Mouse (Mus musculus) gastrocnemius, postnatal 14 days (tissue): ENCODE results near the gene Yars. TPM values are rescaled to one million over a fixed set of nuclear protein-coding genes. Genes with fewer than 3 reads are reported as not detected.

Source experiments
- DNase-seq: peaks from one replicate; pipeline ENCODE4 v3.0.0; 2021; ENCODE audit warnings: mixed read lengths
- intact Hi-C: fragments of 180-260 bp; cut with DNase I; formaldehyde crosslinking; loops from one replicate; pipeline ENCODE4 v1.15.1; 2025; ENCODE audit warnings: low total_unique reads
- total RNA-seq, 2 experiments: library from RNA; stranded (reverse); gene quantifications; 2 replicates each; pipeline ENCODE4 v1.2.3; 2021

Gene Yars
- total RNA-seq, 2 experiments from 2014 or later = 38.6 to 38.9 TPM

GRCm38 (mm10) chr4:129223421-129224281 is 34.1 kb downstream of the Yars start:
- intact Hi-C loops = loop anchor here (10.0 kb wide), 1 partner anchor 221 kb away; the partner anchor contains the start of gene Zbtb8b
- DNase-seq = no peak

- intact Hi-C loops = loop anchor here (10.0 kb wide), 1 partner anchor 219 kb away; the partner anchor contains the start of gene Zbtb8b
- no peak for DNase-seq
Observed at GRCm38 (mm10) chr4:129225315-129225714, 35.8 kb downstream of the Yars start.

GRCm38 (mm10) chr4:129226441-129226963 is 36.9 kb downstream of the Yars start:
- DNase-seq = no peak
- intact Hi-C loops = loop anchor here (10.0 kb wide), 1 partner anchor 218 kb away; the partner anchor contains the start of gene Zbtb8b

- intact Hi-C loops = loop anchor here (10.0 kb wide), 1 partner anchor 217 kb away; the partner anchor contains the start of gene Zbtb8b
- no peak for DNase-seq
Observed at GRCm38 (mm10) chr4:129227170-129227984, 37.8 kb downstream of the Yars start.

- intact Hi-C loops = loop anchor here (10.0 kb wide), 1 partner anchor 217 kb away; the partner anchor contains the start of gene Zbtb8b
- no peak for DNase-seq
Observed at GRCm38 (mm10) chr4:129227985-129228381, 38.4 kb downstream of the Yars start.

- intact Hi-C loops = no loop called here
Observed at GRCm38 (mm10) chr4:129230926-129231325, 41.4 kb downstream of the Yars start.

GRCm38 (mm10) chr4:129231594-129232450 is 42.3 kb downstream of the Yars start:
- intact Hi-C loops = no loop called here
- DNase-seq = no peak

More at GRCm38 (mm10) chr4:129230926-129231325, 41.4 kb downstream of the Yars start:
- DNase-seq = no peak

GRCm38 (mm10) chr4:129232561-129233360 is 43.2 kb downstream of the Yars start:
- intact Hi-C loops = no loop called here
- no peak for DNase-seq

GRCm38 (mm10) chr4:129234488-129234887 is 44.9 kb downstream of the Yars start:
- no peak for DNase-seq
- intact Hi-C loops = no loop called here

- intact Hi-C loops = no loop called here
- no peak for DNase-seq
Observed at GRCm38 (mm10) chr4:129235147-129235546, 45.6 kb downstream of the Yars start.

GRCm38 (mm10) chr4:129236236-129236813 is 46.8 kb downstream of the Yars start:
- DNase-seq = no peak
- intact Hi-C loops = no loop called here

- intact Hi-C loops = no loop called here
- DNase-seq = no peak
Observed at GRCm38 (mm10) chr4:129237843-129238441, 48.4 kb downstream of the Yars start.

- no peak for DNase-seq
- intact Hi-C loops = no loop called here
Observed at GRCm38 (mm10) chr4:129238579-129239016, 49.0 kb downstream of the Yars start.

- intact Hi-C loops = no loop called here
- DNase-seq = peak; percentile 61
Observed at GRCm38 (mm10) chr4:129239075-129239474, 49.5 kb downstream of the Yars start.

- intact Hi-C loops = no loop called here
- no peak for DNase-seq
Observed at GRCm38 (mm10) chr4:129241898-129242297, 52.3 kb downstream of the Yars start.

GRCm38 (mm10) chr4:129242327-129242726 is 52.8 kb downstream of the Yars start:
- intact Hi-C loops = no loop called here
- no peak for DNase-seq

- no peak for DNase-seq
- intact Hi-C loops = no loop called here
Observed at GRCm38 (mm10) chr4:129242761-129243160, 53.2 kb downstream of the Yars start.
